Mouse (Mus musculus): ENCODE measurements around the gene Prpf6. TPM values are rescaled to one million over a fixed set of nuclear protein-coding genes. Genes with fewer than 3 reads are reported as not detected.

The Prpf6 gene
- total RNA-seq (2015) (19.2 and 20.3 TPM in 2 replicates), total RNA-seq (2017) (79.3 and 93.2 TPM in 2 replicates)

DNA sequence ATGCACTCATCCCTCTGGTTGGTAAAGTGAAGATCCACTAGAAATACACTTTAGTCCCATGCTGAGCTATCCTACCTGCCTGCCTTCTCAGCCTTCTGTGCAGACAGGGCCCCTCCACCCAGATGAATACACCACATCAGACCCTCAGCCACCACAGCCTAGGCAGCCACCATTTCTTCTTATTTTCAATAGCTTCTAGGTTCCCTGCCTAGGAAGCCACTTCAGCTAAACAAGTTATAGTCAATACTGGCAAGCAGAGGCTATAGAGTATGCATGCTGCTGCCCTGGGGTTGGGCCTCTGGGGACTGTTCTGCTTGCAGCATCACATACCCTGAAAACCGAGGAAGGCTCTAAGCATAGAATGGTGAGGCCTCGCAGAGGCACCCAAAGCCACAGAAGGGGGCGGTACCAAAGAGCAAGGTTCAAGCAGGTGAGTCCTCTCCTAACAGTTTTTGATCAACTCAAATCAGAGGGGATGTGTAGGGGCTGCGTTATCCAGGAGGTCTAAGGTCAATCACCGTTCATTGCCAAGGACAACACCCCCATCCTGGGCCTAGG lies at the start of gene Prpf6:
TSS of gene Prpf6 (plus strand) at position 341 of the 558 bp plus-strand sequence.
- ATAC-seq (replicated peaks; ENCODE audit: poor library complexity) = peak; percentile 15; the same call in 1 of the 2 replicates

DNA sequence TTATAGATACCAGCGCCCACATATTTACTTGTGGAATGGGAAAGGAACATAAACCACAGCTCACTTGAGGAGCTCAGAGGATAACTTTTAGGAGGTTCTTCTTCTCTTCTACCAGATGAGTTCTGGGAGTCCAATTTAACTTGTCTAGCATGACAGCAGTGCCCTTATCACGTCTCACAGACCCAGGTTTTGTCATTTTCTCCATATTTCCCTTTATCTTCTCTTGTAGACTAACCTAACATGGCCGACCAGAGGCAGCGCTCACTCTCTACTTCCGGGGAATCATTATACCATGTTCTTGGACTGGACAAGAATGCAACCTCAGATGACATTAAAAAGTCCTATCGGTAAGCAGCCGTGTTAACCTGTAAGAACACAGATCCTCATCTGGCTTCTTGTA lies 45.5 kb upstream of the Prpf6 start:
- peak; percentile 73 for ATAC-seq (replicated peaks; ENCODE audit: poor library complexity)

DNA sequence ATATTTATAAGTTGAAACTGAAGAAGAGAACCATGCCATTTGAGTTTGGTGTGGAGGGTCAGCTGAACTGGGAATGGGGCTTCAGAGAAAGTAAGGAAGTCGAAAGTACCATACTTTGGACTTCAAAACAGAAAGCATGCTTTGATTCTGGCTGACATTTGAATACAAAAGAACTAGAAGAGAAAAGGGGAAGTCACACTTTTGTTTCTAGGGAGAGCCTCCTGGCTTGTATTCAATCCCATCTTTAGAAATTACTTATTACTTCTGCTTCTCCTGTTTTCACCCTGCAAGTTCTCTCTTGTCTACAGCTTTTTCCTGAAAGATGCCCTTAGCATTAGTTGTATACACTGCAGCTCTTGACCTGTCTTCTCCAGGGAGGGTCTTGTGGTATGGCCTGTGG lies 43.4 kb upstream of the Prpf6 start:
- ATAC-seq (replicated peaks; ENCODE audit: poor library complexity) = 0 out of 2 replicates have a peak, but pooled peaks have one; percentile 17

DNA sequence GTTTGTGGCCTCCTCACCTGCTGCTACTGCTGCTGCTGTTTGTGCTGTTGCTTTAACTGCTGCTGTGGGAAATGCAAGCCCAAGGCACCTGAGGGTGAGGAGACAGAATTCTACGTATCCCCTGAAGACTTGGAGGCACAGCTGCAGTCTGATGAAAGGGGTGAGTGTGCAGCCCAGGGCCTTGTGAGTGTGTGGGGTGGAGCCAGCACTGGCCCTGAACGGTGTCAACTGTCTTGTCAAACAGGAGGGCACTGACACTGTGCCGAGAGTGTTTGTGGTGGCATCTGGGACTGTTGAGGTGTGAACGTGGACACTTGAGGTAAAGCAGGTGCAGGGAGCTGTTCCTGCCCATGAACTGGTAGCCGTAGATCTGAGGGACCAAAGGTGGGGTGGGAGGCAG lies 43.0 kb upstream of the Prpf6 start:
- no peak for ATAC-seq (replicated peaks; ENCODE audit: poor library complexity)

DNA sequence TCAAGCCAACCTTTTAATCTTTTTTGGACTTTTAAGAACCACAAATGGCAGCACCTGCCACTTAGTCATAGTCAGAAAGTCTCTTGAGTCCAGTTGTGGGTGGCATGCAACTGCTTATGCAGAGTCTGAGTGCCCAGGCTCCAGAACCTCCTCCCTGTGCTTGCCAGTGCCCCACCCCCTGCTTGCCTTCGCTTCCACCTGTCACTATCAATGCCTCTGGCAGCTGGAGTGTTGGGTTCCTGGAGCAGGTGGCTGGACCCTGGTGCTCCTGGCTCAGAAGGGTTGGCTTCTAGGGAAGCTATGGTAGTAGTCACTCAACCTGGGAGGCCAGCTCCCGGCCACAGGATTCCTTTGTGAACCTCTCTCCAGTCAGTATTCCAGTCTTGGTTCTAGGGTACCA lies 41.4 kb upstream of the Prpf6 start:
- no peak for ATAC-seq (replicated peaks; ENCODE audit: poor library complexity)

DNA sequence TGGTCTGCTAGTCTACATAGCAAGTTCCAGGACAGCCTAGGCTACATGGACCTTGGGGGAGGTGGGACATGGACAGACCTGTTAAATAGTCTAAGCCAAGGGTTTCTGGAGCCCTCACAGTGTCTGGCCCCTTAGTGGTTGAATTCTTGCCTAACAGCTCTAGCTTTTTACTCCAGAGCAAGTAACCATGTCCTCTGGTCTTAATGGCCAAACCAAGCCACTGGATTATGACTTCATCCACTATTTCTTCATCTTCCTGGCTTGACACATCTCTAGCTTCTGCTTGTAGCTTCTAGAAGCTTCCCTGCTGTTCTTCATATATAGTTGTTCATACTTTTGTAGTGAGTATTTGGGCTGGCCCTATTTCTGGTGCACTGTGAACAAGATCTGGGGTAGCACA lies 37.9 kb upstream of the Prpf6 start:
- ATAC-seq (replicated peaks; ENCODE audit: poor library complexity) = peak; percentile 91

DNA sequence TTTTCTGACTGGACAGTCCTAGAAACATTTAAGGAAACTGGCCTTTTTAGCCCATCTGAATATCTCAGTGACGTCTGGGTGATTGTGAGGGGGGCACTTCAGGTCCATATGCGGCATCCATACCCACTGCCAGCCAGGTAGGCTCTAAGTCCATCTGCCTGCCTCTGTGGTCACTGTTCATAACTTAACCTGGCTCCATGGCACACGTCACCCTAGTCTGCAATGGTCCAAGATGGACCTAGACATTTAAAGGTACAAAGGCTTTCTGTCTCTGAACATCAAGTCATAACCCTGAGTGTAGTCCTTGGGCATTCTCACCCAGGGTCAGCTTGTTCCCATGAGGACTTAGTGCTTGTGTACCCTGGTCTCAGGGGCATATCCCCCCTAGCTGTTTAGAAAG lies 24.3 kb upstream of the Prpf6 start:
- ATAC-seq (replicated peaks; ENCODE audit: poor library complexity) = no peak

DNA sequence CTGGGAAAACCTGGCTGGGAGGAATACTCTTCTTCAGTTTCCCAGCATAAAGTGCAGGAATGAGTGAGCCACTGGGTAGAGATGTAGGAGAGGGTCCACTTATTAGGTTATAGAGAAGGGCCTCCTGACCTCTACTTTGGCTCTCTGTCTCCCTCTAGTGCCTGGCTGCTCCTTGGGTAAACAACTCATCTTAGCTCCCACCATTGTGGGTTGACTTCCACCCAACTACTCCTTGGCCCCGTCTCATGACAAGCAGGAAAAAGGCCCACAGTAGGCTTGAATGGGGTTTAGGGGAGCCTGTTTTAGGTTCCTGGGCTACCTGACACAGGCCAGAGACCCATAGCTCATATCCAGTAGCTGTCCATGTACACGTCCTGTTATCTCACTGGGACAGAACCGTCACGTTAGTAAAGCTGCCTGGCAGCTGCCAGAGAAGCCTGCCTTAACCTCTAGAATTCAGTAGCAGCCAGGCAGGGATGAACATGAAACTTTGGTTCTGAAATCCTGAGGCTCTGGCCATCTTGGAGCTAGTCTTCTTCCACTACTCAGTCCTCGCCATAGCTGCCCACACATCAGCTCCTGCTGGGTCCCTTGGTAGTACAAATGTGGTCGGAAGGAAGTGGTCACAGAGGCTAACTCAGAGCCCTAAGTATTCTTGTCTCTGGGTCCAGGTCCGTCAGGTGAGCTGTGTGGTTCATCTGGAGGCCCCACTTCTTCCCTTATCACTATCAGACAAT lies 23.2 kb upstream of the Prpf6 start:
- peak; percentile 84 for ATAC-seq (replicated peaks; ENCODE audit: poor library complexity)

DNA sequence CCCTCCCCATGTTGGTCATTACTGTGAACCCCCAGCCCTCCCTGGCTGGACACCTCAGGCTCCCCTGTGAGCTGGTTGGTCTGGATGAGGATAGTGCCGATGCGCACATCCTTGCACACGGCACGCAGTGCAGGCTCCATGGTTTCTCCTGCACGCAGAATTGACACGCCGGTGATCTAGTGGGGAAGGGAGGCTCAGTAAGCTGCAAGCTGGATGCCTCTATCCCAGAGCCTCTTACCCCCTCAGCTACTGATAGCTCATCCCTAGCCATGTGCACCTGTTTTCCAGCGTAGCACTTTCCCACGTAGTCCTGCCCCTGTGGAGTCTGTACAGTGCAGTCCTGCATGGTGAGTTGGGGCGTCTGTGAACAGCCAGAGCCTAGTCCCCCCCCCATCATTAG lies 21.8 kb upstream of the Prpf6 start:
- no peak for ATAC-seq (replicated peaks; ENCODE audit: poor library complexity)

DNA sequence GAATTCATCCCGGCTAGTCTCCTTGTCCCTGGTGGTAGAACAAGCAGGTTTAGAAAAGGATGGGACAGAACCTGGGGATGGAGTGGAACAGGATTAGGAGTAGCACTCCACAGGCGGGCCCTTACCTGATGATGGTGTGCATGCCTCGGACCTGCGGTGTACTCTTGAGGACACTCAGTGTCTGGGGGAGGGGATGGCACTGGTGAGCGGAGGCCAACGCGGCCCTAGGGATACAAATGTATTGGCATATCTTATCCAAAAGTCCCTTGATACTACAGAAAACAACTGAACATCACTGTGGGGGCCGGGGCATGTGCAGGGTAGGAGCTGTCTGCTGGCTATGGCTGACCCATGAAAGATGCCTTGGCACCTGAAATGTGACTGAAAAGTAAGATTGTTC lies 21.3 kb upstream of the Prpf6 start:
- ATAC-seq (replicated peaks; ENCODE audit: poor library complexity) = no peak

DNA sequence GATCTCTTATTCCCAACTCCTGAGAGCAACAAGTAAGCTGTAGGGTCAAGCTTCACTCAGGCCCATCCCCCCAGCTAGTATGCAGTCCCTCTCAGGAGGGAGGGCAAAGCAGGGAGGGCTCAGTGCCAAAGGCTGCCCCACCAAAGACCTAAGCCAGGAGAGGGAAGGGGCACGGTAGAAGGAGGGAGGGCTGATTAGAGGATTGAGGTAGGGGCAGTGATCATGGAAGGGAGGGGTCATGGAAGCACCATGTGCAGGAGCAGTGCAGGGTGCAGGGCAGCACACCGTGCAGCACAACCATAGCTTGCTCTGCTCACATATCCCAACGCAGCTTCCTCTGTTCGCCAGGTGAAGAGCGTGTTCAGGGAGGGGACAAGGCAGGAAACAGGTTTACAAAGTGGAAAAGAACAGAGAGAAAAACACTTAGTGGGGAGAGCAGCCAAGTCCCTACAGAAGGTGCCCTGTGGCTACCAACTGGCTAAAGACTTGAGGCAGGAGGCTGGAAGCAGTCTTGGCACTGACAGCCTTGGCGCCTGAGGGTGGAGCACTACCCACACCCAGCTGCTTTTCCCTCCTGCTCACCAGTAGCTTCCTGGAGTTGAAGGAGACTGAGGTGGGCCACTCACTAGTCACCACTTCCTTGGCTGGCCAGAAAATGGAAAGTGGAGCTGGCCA lies 20.6 kb upstream of the Prpf6 start:
- ATAC-seq (replicated peaks; ENCODE audit: poor library complexity) = 0 out of 2 replicates have a peak, but pooled peaks have one; percentile 19

DNA sequence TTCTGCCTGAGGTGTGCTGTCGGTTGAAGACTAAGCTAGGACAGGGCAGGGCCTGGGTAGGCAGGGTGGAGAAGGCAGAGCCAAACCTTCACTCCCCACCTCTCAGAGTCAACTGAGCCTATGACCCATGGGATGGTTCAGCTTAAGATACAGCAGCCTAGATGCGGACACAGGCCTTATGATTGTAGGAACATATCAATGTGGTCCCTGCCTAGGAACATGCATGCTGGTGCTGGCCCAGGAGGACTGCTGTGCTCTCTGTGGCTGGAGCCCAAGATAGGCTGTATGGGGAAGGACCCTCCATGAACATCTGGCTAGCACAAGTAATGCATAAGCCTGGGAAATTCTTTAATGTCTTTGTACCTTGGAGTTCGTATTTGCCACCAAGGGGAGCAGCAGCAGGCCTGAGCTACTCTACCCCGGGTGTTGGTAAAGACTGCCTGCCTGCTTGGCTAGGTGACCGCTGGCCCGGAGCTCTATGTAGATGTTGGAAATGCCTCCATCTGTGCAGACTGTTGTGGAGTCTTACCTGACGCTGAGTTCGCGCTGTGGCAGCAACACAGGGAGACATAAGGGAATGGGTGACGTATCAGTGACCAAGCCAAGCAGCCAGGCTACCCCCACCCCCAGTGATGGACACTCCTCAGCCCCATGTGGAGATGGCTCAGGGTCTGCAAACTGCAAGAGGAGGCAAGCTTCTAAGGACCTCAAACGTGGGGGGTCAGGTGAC lies 19.6 kb upstream of the Prpf6 start:
- ATAC-seq (replicated peaks; ENCODE audit: poor library complexity) = no peak

DNA sequence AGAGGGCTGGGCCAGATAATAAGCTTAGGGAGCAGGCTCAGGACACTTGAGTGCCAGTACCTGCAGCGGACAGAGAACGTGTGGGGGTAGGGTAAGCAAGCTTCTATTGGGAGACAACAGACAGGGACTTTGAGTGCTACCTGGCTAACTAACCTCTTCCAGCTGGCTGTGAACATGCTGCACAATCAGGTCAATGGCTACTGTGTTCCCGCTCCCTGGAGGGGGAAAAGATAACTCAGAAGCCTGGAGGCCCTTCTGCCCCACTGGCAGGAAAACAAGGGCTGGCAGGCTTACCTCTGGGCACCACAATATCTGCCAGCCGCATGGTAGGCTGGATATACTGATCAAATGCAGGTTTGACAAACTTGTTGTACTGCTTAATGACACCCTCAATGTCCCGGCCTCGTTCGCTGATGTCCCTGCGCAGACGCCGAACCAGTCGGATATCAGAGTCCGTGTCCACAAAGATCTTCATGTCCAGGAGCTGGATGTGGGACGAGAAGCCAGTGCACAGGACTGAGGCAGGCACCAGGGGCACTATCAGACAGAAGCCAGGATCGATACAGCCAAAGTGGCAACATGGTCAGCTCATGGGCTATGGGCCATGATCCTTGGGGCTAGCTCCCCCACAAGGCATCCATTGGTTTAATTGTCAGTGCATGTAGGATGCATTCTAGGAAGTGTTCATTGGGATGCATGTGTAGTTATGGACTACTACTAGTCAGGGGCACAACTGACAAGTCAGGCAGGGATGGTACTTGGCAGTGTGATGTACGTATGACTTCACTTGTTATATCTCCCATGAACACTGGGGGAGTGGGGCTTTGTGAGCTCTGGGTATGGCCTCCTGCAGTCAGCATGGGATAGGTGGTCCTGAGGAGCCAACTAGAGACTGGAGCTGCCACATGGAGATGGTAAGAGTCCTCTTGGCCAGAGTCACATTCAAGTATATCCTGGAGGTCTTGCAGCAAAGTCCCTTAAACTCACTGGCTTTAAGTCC lies 18.4 kb upstream of the Prpf6 start:
- no peak for ATAC-seq (replicated peaks; ENCODE audit: poor library complexity)

DNA sequence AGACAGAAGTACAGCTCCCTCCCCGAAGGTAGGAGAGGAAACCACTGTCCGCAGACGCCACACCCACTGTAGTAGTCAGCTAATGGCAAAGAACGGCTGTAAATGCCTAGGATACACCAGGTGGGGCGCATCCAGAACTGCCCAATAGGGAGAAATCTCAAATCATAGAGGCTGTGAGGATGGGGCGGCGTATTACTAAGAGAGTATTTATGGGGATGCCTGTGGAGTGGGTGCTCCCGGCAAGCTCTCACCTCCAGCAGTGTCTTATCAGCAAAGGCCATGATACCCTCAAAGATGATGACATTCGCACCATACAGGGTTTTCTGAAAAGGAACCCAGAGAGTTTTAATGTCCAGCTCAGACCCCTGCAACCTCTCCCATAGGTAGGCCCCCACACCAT lies 17.7 kb upstream of the Prpf6 start:
- ATAC-seq (replicated peaks; ENCODE audit: poor library complexity) = no peak

DNA sequence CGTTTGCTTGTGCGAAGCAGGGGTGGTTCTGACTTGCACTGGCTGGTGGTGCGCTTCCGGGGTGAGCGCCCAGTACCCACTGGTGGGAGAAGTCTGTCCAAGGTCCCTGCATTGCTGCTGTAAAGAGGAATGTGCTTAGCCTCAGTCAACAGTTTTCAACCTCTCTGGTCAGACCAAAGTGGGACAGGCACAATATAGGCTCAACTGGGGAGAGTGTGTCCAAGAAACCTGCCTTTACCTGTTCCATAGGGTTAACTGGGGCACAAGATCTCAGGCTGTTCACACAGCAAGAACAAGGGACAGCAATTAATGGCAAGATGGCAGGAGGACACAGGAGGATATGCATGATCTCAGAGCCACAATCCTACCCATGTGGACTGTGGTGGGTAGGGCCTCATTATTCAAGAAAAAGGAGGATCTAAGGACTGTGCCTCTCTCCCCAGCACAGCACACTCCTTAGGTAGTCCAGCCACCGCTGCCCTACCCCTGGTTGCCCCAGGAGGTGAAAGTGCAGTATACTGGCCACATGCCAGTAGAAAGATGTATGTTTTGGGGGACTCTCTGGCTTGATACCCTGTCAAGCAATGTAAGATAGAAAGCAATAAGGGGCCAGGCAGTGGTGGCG lies 16.6 kb upstream of the Prpf6 start:
- ATAC-seq (replicated peaks; ENCODE audit: poor library complexity) = no peak

DNA sequence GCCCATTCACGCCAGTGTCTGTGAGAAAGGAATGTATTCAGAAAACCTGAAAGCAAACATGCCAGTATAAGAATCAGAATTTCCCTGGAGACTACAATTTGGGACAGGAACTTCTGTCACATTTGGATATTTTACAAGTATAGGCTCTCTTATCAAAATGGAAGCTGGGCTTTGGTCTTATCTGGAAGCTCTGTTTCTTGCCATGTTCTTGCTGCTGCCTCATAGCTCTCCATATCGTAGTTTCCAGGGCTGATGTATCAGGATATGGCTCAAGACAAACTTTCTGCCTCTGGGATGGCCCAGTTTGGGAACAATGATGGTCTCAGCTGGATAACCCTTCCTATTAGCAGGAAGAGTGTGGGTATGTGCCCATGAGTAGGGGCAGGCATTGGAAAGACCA lies 15.1 kb upstream of the Prpf6 start:
- no peak for ATAC-seq (replicated peaks; ENCODE audit: poor library complexity)

DNA sequence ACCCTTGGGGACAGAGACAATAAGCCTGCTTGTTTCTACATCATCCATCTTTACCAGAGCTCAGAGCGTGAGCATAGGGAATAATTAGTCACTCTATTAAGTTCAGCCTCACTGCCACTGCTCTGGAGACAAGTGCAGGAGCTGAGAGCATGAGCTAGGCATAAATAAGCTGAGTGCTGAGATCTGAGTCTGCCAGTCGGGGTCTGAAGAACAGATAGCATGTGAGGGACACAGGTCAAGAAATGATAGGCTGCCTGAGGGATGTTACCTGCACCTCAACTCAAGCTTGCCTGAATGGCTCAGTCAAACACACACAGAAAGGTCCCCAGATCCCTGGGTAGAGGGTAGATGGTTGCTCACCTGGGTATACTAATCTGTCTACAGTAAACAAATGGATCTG lies 14.5 kb upstream of the Prpf6 start:
- no peak for ATAC-seq (replicated peaks; ENCODE audit: poor library complexity)

DNA sequence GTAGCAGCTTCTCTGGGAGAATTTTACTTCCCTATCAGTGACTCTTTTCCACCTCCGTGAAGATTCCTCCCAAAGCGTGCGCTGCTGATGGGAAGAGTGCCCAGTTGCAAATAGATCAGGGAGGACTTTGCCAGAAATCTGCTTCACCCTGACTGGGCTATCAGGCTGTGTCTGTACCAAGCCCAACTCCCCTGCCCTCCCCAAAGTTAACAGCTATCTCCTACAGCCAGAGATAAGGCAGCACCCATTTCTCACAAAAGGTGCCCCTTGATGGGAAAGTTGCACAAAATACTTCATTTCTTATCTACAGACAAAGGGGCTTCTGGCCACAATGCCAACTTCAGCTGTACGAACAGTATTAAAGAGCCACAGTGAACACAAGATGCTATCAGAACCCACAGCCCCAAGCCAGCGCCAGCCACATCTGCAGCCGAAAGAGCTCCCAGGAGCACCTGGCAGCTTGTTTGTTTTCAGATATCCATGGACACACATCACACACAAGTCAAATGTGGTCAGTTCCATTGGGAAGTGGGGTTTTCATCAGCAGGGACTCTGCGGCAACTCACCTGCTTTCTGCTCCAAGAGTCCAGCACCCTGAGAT lies 13.6 kb upstream of the Prpf6 start:
- ATAC-seq (replicated peaks; ENCODE audit: poor library complexity) = peak; percentile 45

Measured in megakaryocyte progenitor cell, adult 5-6 weeks (primary cell).